Mouse (Mus musculus) intestine, embryonic 15.5 days (tissue): Measurements from ENCODE around the gene Gm10518. TPM values are rescaled to one million over a fixed set of nuclear protein-coding genes. Genes with fewer than 3 reads are reported as not detected.
A peak's percentile ranks its signal among the peaks of the same experiment; 100 is the strongest.
"Not testable (repeated sequence)": the region's sequence is repeated elsewhere in the genome, so short reads cannot be mapped to it uniquely, and the experiment has no call there.

Source experiments
- ATAC-seq: fragments of 200-750 bp; cut with Nextera tagmentation; 2 replicates; pipeline ENCODE4 v1.8.0; 2017; ENCODE audit warnings: moderate TSS enrichment, moderate library complexity
- H3K27ac ChIP-seq: fragments of 300-500 bp; sonication (generic); 2 replicates; pipeline ENCODE4 v1.5.1; 2015; ENCODE audit warnings: mild to moderate bottlenecking, inconsistent platforms
- H3K27me3 ChIP-seq: fragments of 300-500 bp; sonication (generic); replicated peaks from 2 replicates; pipeline ENCODE4 v1.6.1; 2015; ENCODE audit warnings: inconsistent platforms
- H3K36me3 ChIP-seq: fragments of 300-500 bp; sonication (generic); 2 replicates; pipeline ENCODE4 v1.6.1; 2015; ENCODE audit warnings: inconsistent platforms
- H3K4me1 ChIP-seq: fragments of 300-500 bp; sonication (generic); replicated peaks from 2 replicates; pipeline ENCODE4 v1.6.1; 2015; ENCODE audit warnings: inconsistent platforms
- H3K4me2 ChIP-seq: fragments of 300-500 bp; sonication (generic); replicated peaks from 2 replicates; pipeline ENCODE4 v1.6.1; 2015; ENCODE audit warnings: mild to moderate bottlenecking, inconsistent platforms
- H3K4me3 ChIP-seq: fragments of 300-500 bp; sonication (generic); replicated peaks from 2 replicates; pipeline ENCODE4 v1.5.1; 2015; ENCODE audit warnings: inconsistent platforms
- H3K9ac ChIP-seq: fragments of 300-500 bp; sonication (generic); 2 replicates; pipeline ENCODE4 v1.6.1; 2015; ENCODE audit warnings: inconsistent platforms
- H3K9me3 ChIP-seq: fragments of 300-500 bp; sonication (generic); 2 replicates; pipeline ENCODE4 v1.6.1; 2016; ENCODE audit warnings: inconsistent platforms
- WGBS: fragments of 180-500 bp; shearing (Covaris S2); methylation state at CpG from one replicate; pipeline ENCODE4 v1.1.7; 2015; 5-methylcytosine and 5-hydroxymethylcytosine counted together
- polyA plus RNA-seq: library from polyadenylated mRNA; unstranded; fragments of >200 nt; fragmentation: Nextera tagmentation; extraction: Ambion mirVana; gene quantifications from 2 replicates; pipeline ENCODE4 v1.2.1, GENCODE M21; 2015

Gm10518 gene
- polyA plus RNA-seq, 1 experiment from 2014 or later: not detected

GRCm38 (mm10) chr1:179807468-179807867 lies 4.3 kb downstream of the Gm10518 start:
- Histone ChIP-seq H3K4me3 (no peak overlapping the region), H3K4me2 (no peak overlapping the region), H3K9ac (no peak overlapping the region), H3K27ac (no peak overlapping the region), H3K9me3 (no peaks in the 10 kb centered on the region), H3K36me3 (no peaks in the 10 kb centered on the region), H3K4me1 (0 out of 2 replicates have a peak, but pooled peaks cover 2% of the 10 kb centered on the region), H3K27me3 (no peaks in the 10 kb centered on the region)
- 76% methylated on average over 4 of the region's 4 CpGs for WGBS
- ATAC-seq: no peak

- Histone ChIP-seq H3K27ac (no peak overlapping the region), H3K4me2 (no peak overlapping the region), H3K4me1 (0 out of 2 replicates have a peak, but pooled peaks cover 2% of the 10 kb centered on the region), H3K27me3 (no peaks in the 10 kb centered on the region), H3K4me3 (no peak overlapping the region), H3K9me3 (no peaks in the 10 kb centered on the region), H3K36me3 (no peaks in the 10 kb centered on the region), H3K9ac (no peak overlapping the region)
- 54% methylated on average over 3 of the region's 3 CpGs for WGBS
- no peak for ATAC-seq
Observed at GRCm38 (mm10) chr1:179808300-179808699, 5.1 kb downstream of the Gm10518 start.

GRCm38 (mm10) chr1:179813385-179813784 lies 10.2 kb downstream of the Gm10518 start:
- no peaks in the 10 kb centered on the region for H3K27me3 ChIP-seq
- no peak overlapping the region for H3K27ac ChIP-seq
- H3K9me3 ChIP-seq: no peaks in the 10 kb centered on the region
- H3K4me3 ChIP-seq: no peak overlapping the region
- no peak for ATAC-seq
- 50% methylated on average over 2 of the region's 2 CpGs for WGBS
- no peak overlapping the region for H3K4me2 ChIP-seq
- no peaks in the 10 kb centered on the region for H3K4me1 ChIP-seq
- H3K36me3 ChIP-seq: no peaks in the 10 kb centered on the region
- H3K9ac ChIP-seq: no peak overlapping the region

- 88% methylated on average over 2 of the region's 2 CpGs for WGBS
- no peak overlapping the region for H3K27ac ChIP-seq
Observed at GRCm38 (mm10) chr1:179814616-179815015, 11.4 kb downstream of the Gm10518 start.

GRCm38 (mm10) chr1:179818490-179819278 lies 15.5 kb downstream of the Gm10518 start:
- H3K27ac ChIP-seq, H3K9ac ChIP-seq, H3K4me2 ChIP-seq, H3K27me3 ChIP-seq, H3K36me3 ChIP-seq, H3K4me1 ChIP-seq, H3K4me3 ChIP-seq, H3K9me3 ChIP-seq, ATAC-seq: not testable (repeated sequence)
- WGBS: 90% methylated on average over 11 of the region's 11 CpGs

More at GRCm38 (mm10) chr1:179814616-179815015, 11.4 kb downstream of the Gm10518 start:
- Histone ChIP-seq H3K36me3 (no peaks in the 10 kb centered on the region), H3K4me3 (no peak overlapping the region), H3K4me2 (no peak overlapping the region), H3K9me3 (no peaks in the 10 kb centered on the region), H3K27me3 (no peaks in the 10 kb centered on the region), H3K9ac (no peak overlapping the region), H3K4me1 (no peaks in the 10 kb centered on the region)
- no peak for ATAC-seq

- no peak overlapping the region for H3K4me3 ChIP-seq
- no peaks in the 10 kb centered on the region for H3K36me3 ChIP-seq
- ATAC-seq: peak; percentile 49; the same call in 1 of the 2 replicates
- 0 out of 2 replicates have a peak, but pooled peaks cover 4% of the 10 kb centered on the region for H3K4me1 ChIP-seq
- H3K9me3 ChIP-seq: no peaks in the 10 kb centered on the region
- no peak overlapping the region for H3K9ac ChIP-seq
- 61% methylated on average over 5 of the region's 5 CpGs for WGBS
- H3K27ac ChIP-seq: no peak overlapping the region
- no peaks in the 10 kb centered on the region for H3K27me3 ChIP-seq
- H3K4me2 ChIP-seq: no peak overlapping the region
Observed at GRCm38 (mm10) chr1:179824549-179824948, 21.4 kb downstream of the Gm10518 start.

GRCm38 (mm10) chr1:179828051-179828450 lies 24.9 kb downstream of the Gm10518 start:
- Histone ChIP-seq H3K27me3 (no peaks in the 10 kb centered on the region), H3K4me2 (no peak overlapping the region), H3K9me3 (no peaks in the 10 kb centered on the region), H3K4me1 (0 out of 2 replicates have a peak, but pooled peaks cover 4% of the 10 kb centered on the region), H3K9ac (no peak overlapping the region), H3K36me3 (no peaks in the 10 kb centered on the region), H3K27ac (no peak overlapping the region), H3K4me3 (no peak overlapping the region)
- 93% methylated on average over 5 of the region's 5 CpGs for WGBS
- ATAC-seq: no peak

GRCm38 (mm10) chr1:179828900-179829299 lies 25.7 kb downstream of the Gm10518 start:
- H3K9ac ChIP-seq: no peak overlapping the region
- H3K4me1 ChIP-seq: 0 out of 2 replicates have a peak, but pooled peaks cover 4% of the 10 kb centered on the region
- H3K36me3 ChIP-seq: no peaks in the 10 kb centered on the region
- H3K27me3 ChIP-seq: no peaks in the 10 kb centered on the region
- ATAC-seq: no peak
- H3K4me2 ChIP-seq: no peak overlapping the region
- no peaks in the 10 kb centered on the region for H3K9me3 ChIP-seq
- WGBS: 64% methylated on average over 4 of the region's 4 CpGs
- no peak overlapping the region for H3K27ac ChIP-seq
- H3K4me3 ChIP-seq: no peak overlapping the region

GRCm38 (mm10) chr1:179832710-179833240 lies 29.6 kb downstream of the Gm10518 start:
- no peak for ATAC-seq
- no peak overlapping the region for H3K4me3 ChIP-seq
- H3K27ac ChIP-seq: no peak overlapping the region
- H3K4me1 ChIP-seq: no peaks in the 10 kb centered on the region
- WGBS: 66% methylated on average over 7 of the region's 7 CpGs
- no peaks in the 10 kb centered on the region for H3K27me3 ChIP-seq
- H3K4me2 ChIP-seq: no peak overlapping the region
- H3K9me3 ChIP-seq: no peaks in the 10 kb centered on the region
- no peaks in the 10 kb centered on the region for H3K36me3 ChIP-seq
- no peak overlapping the region for H3K9ac ChIP-seq

GRCm38 (mm10) chr1:179833596-179833995 lies 30.4 kb downstream of the Gm10518 start:
- H3K27ac ChIP-seq: no peak overlapping the region
- H3K4me3 ChIP-seq: no peak overlapping the region
- no peaks in the 10 kb centered on the region for H3K36me3 ChIP-seq
- 27% methylated on average over 1 of the region's 1 CpGs for WGBS
- H3K27me3 ChIP-seq: no peaks in the 10 kb centered on the region
- no peak overlapping the region for H3K9ac ChIP-seq
- H3K9me3 ChIP-seq: no peaks in the 10 kb centered on the region
- ATAC-seq: no peak
- no peak overlapping the region for H3K4me2 ChIP-seq
- no peaks in the 10 kb centered on the region for H3K4me1 ChIP-seq

- no peak overlapping the region for H3K9ac ChIP-seq
- no peak overlapping the region for H3K4me3 ChIP-seq
- H3K4me2 ChIP-seq: no peak overlapping the region
- no peaks in the 10 kb centered on the region for H3K9me3 ChIP-seq
- H3K4me1 ChIP-seq: no peaks in the 10 kb centered on the region
- H3K36me3 ChIP-seq: no peaks in the 10 kb centered on the region
- ATAC-seq: no peak
- no peak overlapping the region for H3K27ac ChIP-seq
- 89% methylated on average over 1 of the region's 1 CpGs for WGBS
- no peaks in the 10 kb centered on the region for H3K27me3 ChIP-seq
Observed at GRCm38 (mm10) chr1:179835753-179836425, 32.7 kb downstream of the Gm10518 start.
